Mouse (Mus musculus) lung, postnatal 0 days (tissue): ENCODE measurements around the gene Dlgap1.

Source experiments
- CTCF ChIP-seq: IDR thresholded peaks from 2 replicates; pipeline ENCODE4 v1.5.1; 2016; ENCODE audit warnings: antibody characterized with exemption, mild to moderate bottlenecking
- EP300 ChIP-seq: IDR thresholded peaks from 2 replicates; pipeline ENCODE4 v1.6.1; 2016; ENCODE audit warnings: antibody characterized with exemption, mild to moderate bottlenecking, control low read depth

DNA sequence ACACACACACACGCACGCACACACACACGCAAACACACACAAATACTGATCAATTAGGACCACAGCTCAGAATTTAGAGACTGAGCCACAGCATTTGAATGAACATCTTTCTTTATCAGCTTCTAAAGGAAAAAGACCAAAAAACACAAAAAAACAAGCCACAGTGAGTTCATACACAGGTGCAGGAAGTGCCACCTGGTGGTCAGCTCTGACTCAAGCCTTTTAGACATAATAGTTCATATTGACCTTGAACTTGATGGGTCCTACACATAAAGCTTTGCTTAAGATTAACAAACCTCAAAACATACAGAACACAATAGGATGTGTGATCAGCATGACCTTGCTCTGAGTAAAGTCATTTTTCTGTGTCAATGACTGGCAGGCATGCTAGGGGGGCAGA is 814.4 kb downstream of the Dlgap1 start:
- TF ChIP-seq CTCF, result peak; percentile 52
- no peak for TF ChIP-seq EP300
